Mouse (Mus musculus) embryonic facial prominence, embryonic 10.5 days (tissue): ENCODE results near the gene Vmn1r10. TPM values are rescaled to one million over a fixed set of nuclear protein-coding genes. Genes with fewer than 3 reads are reported as not detected.

Experiments
- DNase-seq: peaks from one replicate; pipeline ENCODE4 v3.0.0-alpha.2; 2017; ENCODE audit warnings: low spot score
- H3K27ac ChIP-seq: fragments of 300-500 bp; sonication (generic); replicated peaks from 2 replicates; pipeline ENCODE4 v1.5.1; 2016; ENCODE audit warnings: mild to moderate bottlenecking
- H3K27me3 ChIP-seq: fragments of 300-500 bp; sonication (generic); replicated peaks from 2 replicates; pipeline ENCODE4 v1.6.1; 2016; ENCODE audit warnings: low read depth, mild to moderate bottlenecking; ENCODE audit not compliant: poor library complexity, severe bottlenecking
- H3K36me3 ChIP-seq: fragments of 300-500 bp; sonication (generic); replicated peaks from 2 replicates; pipeline ENCODE4 v1.6.1; 2016; ENCODE audit warnings: mild to moderate bottlenecking, moderate library complexity
- H3K4me1 ChIP-seq: fragments of 300-500 bp; sonication (generic); 2 replicates; pipeline ENCODE4 v1.6.1; 2016
- H3K4me3 ChIP-seq: fragments of 300-500 bp; sonication (generic); 2 replicates; pipeline ENCODE4 v1.5.1; 2016; ENCODE audit warnings: mild to moderate bottlenecking, moderate library complexity
- H3K9me3 ChIP-seq: fragments of 300-500 bp; sonication (generic); 2 replicates; pipeline ENCODE4 v1.6.1; 2016; ENCODE audit warnings: mild to moderate bottlenecking
- WGBS: fragments of 180-500 bp; shearing (Covaris S2); methylation state at CpG from one replicate; pipeline ENCODE4 v1.1.7; 2016; 5-methylcytosine and 5-hydroxymethylcytosine counted together
- polyA plus RNA-seq: library from polyadenylated mRNA; unstranded; fragments of >200 nt; fragmentation: Nextera tagmentation; extraction: Ambion mirVana; gene quantifications from 2 replicates; pipeline ENCODE4 v1.2.1, GENCODE M21; 2016

Gene Vmn1r10
- polyA plus RNA-seq: not detected in 2 replicates

DNA sequence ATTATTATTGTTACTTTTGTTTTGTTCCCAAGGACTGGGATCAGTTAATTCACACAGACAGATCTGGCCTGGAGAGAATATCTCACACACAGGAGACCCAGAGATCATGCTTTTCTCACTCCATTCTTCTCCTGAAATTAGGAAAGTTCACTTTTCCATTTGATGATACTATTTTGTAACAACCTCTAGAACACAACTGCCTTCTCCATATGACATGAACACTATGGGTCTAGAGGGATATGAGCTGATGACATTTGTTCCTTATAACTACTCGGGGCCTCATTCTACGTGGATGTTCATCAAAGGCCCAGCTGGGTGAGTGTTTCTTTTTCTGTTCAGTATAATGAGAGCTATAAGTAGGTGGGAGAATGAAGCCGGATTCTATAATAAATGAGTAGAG lies at the start of gene Vmn1r10:
Gene Vmn1r10 (plus strand): TSS at position 301 of the 400 bp plus-strand sequence.
- H3K27me3 ChIP-seq: no peaks in the 10 kb centered on the region
- 83% methylated on average over 3 of the region's 3 CpGs for WGBS

DNA sequence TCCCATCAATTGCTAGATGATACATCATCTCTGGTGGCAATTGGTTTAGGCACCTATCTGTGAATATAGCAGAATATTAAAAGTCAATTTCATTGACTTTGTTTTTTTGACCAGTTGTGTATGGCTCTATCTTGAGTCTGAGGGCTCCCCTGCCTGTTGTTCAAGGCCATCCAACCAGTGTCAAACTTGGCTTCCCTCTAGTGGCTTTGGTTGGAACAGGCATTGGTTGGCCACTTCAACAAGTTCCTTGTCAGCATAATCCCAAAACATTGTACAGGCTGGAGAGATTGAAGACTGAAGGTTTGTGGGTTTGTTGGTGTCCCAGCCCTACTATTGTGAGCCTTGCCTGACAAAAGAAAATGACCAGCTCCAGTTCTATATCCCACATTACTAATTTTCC lies 45.5 kb upstream of the Vmn1r10 start:
- no peaks in the 10 kb centered on the region for H3K27me3 ChIP-seq
- no peak for DNase-seq

More for the DNA sequence above, at the start of gene Vmn1r10:
- no peak within 1 kb of the TSS for H3K4me3 ChIP-seq
- no peak within 1 kb of the TSS for H3K27ac ChIP-seq
- no peaks in the 10 kb centered on the region for H3K4me1 ChIP-seq
- no peaks in the 10 kb centered on the region for H3K9me3 ChIP-seq
- no peaks in the 10 kb centered on the region for H3K36me3 ChIP-seq
- DNase-seq: no peak

DNA sequence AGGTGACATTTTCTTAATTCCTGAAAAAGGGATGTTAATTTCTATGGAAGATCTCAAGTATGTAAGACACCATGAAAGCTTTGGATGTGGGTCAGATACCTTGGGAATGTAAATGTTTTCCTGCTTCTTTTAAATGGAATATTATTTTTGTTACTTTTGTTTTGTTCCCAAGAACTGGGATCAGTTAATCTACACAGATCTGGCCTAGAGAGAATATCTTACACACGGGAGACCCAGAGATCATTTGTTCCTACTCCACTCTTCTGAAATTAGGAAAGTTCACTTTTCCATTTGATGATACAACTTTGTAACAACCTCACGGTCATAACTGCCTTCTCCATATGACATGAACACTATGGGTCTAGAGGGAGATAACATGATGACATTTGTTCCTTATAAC lies 42.8 kb upstream of the Vmn1r10 start, which contains the start of gene Vmn1r9:
Gene Vmn1r9 (plus strand): TSS at position 301 of the 400 bp plus-strand sequence.
- WGBS: 86% methylated on average over 2 of the region's 2 CpGs
- H3K27me3 ChIP-seq: no peaks in the 10 kb centered on the region
- no peaks in the 10 kb centered on the region for H3K4me1 ChIP-seq
- H3K4me3 ChIP-seq: no peak within 1 kb of the TSS
- no peaks in the 10 kb centered on the region for H3K36me3 ChIP-seq
- H3K27ac ChIP-seq: no peak within 1 kb of the TSS
- no peaks in the 10 kb centered on the region for H3K9me3 ChIP-seq
- no peak for DNase-seq

More for the DNA sequence above, 45.5 kb upstream of the Vmn1r10 start:
- Histone ChIP-seq H3K4me1 (no peaks in the 10 kb centered on the region), H3K4me3 (no peak overlapping the region), H3K9me3 (no peaks in the 10 kb centered on the region), H3K27ac (no peak overlapping the region), H3K36me3 (no peaks in the 10 kb centered on the region)

DNA sequence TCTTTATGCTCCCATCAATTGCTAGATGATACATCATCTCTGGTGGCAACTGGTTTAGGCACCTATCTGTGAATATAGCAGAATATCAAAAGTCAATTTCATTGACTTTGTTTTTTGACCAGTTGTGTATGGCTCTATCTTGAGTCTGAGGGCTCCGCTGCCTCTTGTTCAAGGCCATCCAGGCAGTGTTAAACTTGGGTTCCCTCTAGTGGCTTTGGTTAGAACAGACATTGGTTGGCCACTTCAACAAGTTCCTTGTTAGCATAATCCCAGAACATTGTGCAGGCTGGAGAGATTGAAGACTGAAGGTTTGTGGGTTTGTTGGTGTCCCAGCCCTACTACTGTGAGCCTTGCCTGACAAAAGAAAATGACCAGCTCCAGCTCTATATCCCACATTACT lies 2.9 kb upstream of the Vmn1r10 start:
- 71% methylated on average over 1 of the region's 1 CpGs for WGBS
- Histone ChIP-seq H3K27ac (no peak overlapping the region), H3K9me3 (no peaks in the 10 kb centered on the region), H3K4me3 (no peak overlapping the region), H3K36me3 (no peaks in the 10 kb centered on the region), H3K4me1 (no peaks in the 10 kb centered on the region), H3K27me3 (no peaks in the 10 kb centered on the region)
- DNase-seq: no peak

DNA sequence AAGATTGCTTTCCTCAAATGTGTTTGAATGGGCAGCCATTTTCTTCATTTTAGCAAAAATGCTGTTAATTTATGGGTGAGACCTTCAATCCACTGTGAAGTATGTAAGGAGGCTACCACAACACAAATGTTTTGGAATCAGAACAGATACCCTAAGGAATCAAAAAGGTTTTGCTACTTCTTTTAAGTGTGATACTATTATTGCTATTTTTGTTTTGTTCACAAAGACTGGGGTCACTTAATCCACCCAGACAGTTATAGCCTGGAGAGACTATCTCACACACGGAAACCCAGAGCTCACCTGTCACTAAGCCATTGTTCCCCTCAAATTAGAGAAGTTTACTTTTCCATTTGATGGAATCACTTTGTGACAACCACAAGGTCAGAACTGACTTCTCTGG lies 23.9 kb downstream of the Vmn1r10 start, which contains the start of gene Vmn1r11:
Gene Vmn1r11 (plus strand): TSS at position 301 of the 400 bp plus-strand sequence.
- Histone ChIP-seq H3K27me3 (no peaks in the 10 kb centered on the region), H3K4me1 (no peaks in the 10 kb centered on the region), H3K9me3 (no peaks in the 10 kb centered on the region), H3K36me3 (no peaks in the 10 kb centered on the region), H3K4me3 (no peak within 1 kb of the TSS), H3K27ac (no peak within 1 kb of the TSS)
- no peak for DNase-seq
- WGBS: 61% methylated on average over 1 of the region's 1 CpGs

DNA sequence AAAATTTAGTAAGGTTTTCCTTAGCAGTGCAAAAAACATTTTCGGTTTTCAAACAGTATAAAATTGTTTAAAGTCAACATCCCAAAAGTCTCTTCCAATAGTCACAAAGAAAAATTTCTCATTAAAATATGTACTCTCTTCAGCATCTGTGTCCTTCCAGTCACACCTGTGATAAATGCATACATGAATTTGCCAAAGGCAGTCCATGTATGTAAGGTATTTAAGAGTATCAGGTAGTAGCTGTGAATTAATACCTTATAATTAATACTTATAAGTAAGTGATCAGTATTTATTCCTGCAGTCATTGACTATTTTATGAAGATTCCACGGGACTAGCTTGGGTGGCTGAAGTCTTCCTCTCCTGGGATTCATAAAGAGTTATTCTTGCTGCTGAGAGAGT lies 47.4 kb downstream of the Vmn1r10 start, which contains the start of gene Vmn1r12:
Gene Vmn1r12 (plus strand): TSS at position 301 of the 400 bp plus-strand sequence.
- H3K9me3 ChIP-seq: no peaks in the 10 kb centered on the region
- no peaks in the 10 kb centered on the region for H3K27me3 ChIP-seq
- no peak within 1 kb of the TSS for H3K4me3 ChIP-seq
- H3K36me3 ChIP-seq: no peaks in the 10 kb centered on the region
- no peaks in the 10 kb centered on the region for H3K4me1 ChIP-seq
- H3K27ac ChIP-seq: no peak within 1 kb of the TSS
- no peak for DNase-seq
- 88% methylated on average over 2 of the region's 2 CpGs for WGBS

Other genes with a start within 250 kb of the Vmn1r10 start
- gene Nt5c3, start 185.5 kb upstream of the Vmn1r10 start, polyA plus RNA-seq: 57.4 and 57.9 TPM in 2 replicates
- gene Vmn1r4, start 185.4 kb upstream of the Vmn1r10 start, polyA plus RNA-seq: 0.30 and 0.37 TPM in 2 replicates
- gene Vmn1r5, start 139.2 kb upstream of the Vmn1r10 start, polyA plus RNA-seq: not detected in 2 replicates
- not detected in 2 replicates for gene Vmn1r6, start 112.2 kb upstream of the Vmn1r10 start, polyA plus RNA-seq
- gene Vmn1r7, start 84.1 kb upstream of the Vmn1r10 start, polyA plus RNA-seq: not detected in 2 replicates
- not detected in 2 replicates for gene Vmn1r8, start 77.2 kb upstream of the Vmn1r10 start, polyA plus RNA-seq
- not detected in 2 replicates for gene Vmn1r9, start 42.7 kb upstream of the Vmn1r10 start, polyA plus RNA-seq
- gene Vmn1r11, start 24.0 kb downstream of the Vmn1r10 start, polyA plus RNA-seq: not detected in 2 replicates
- not detected in 2 replicates for gene Vmn1r12, start 47.5 kb downstream of the Vmn1r10 start, polyA plus RNA-seq
- gene Vmn1r13, start 93.8 kb downstream of the Vmn1r10 start, polyA plus RNA-seq: not detected in 2 replicates
- gene Vmn1r14, start 122.2 kb downstream of the Vmn1r10 start, polyA plus RNA-seq: not detected in 2 replicates
- not detected in 2 replicates for gene Vmn1r15, start 148.5 kb downstream of the Vmn1r10 start, polyA plus RNA-seq
- not detected in 2 replicates for gene Vmn1r16, start 220.0 kb downstream of the Vmn1r10 start, polyA plus RNA-seq